Mouse (Mus musculus) embryonic facial prominence, embryonic 14.5 days (tissue): ENCODE measurements around the gene Cdc42ep4. TPM values are rescaled to one million over a fixed set of nuclear protein-coding genes. Genes with fewer than 3 reads are reported as not detected.

Experiments used
- ATAC-seq: fragments of 200-750 bp; cut with Nextera tagmentation; 2 replicates; pipeline ENCODE4 v1.8.0; 2017; ENCODE audit warnings: low read depth, moderate number of reproducible peaks, moderate TSS enrichment
- DNase-seq: peaks from one replicate; pipeline ENCODE4 v3.0.0-alpha.2; 2015; ENCODE audit warnings: low spot score
- H3K27ac ChIP-seq: fragments of 300-500 bp; sonication (generic); replicated peaks from 2 replicates; pipeline ENCODE4 v1.5.1; 2014; ENCODE audit warnings: low read depth, mild to moderate bottlenecking, low read length, moderate library complexity
- H3K27me3 ChIP-seq: fragments of 300-500 bp; sonication (generic); replicated peaks from 2 replicates; pipeline ENCODE4 v1.6.1; 2014; ENCODE audit warnings: low read length; ENCODE audit not compliant: control insufficient read depth, insufficient read depth
- H3K36me3 ChIP-seq: fragments of 300-500 bp; sonication (generic); 2 replicates; pipeline ENCODE4 v1.6.1; 2014; ENCODE audit warnings: low read length, mixed read lengths; ENCODE audit not compliant: control insufficient read depth, insufficient read depth
- H3K4me1 ChIP-seq: fragments of 300-500 bp; sonication (generic); 2 replicates; pipeline ENCODE4 v1.6.1; 2014; ENCODE audit warnings: antibody characterized with exemption, low read length; ENCODE audit not compliant: control insufficient read depth, insufficient read depth
- H3K4me2 ChIP-seq: fragments of 300-500 bp; sonication (generic); 2 replicates; pipeline ENCODE4 v1.6.1; 2014; ENCODE audit warnings: low read depth, mild to moderate bottlenecking, low read length, moderate library complexity, mixed read lengths
- H3K4me3 ChIP-seq: fragments of 300-500 bp; sonication (generic); 2 replicates; pipeline ENCODE4 v1.5.1; 2014; ENCODE audit warnings: low read depth, mild to moderate bottlenecking, low read length
- H3K9ac ChIP-seq: fragments of 300-500 bp; sonication (generic); 2 replicates; pipeline ENCODE4 v1.6.1; 2014; ENCODE audit warnings: low read depth, mild to moderate bottlenecking, low read length, moderate library complexity, mixed read lengths
- H3K9me3 ChIP-seq: fragments of 300-500 bp; sonication (generic); 2 replicates; pipeline ENCODE4 v1.6.1; 2016; ENCODE audit warnings: low read length; ENCODE audit not compliant: control insufficient read depth
- WGBS: fragments of 180-500 bp; shearing (Covaris S2); extraction: QIAGEN DNeasy Blood & Tissue Kit; methylation state at CpG from one replicate; pipeline ENCODE4 v1.1.7; 2014; 5-methylcytosine and 5-hydroxymethylcytosine counted together
- polyA plus RNA-seq: library from polyadenylated mRNA; unstranded; fragments of >200 nt; fragmentation: Nextera tagmentation; extraction: Ambion mirVana; gene quantifications from 2 replicates; pipeline ENCODE4 v1.2.1, GENCODE M21; 2014

The Cdc42ep4 gene
- polyA plus RNA-seq, 1 experiment from 2014 or later, result 39.3 TPM

- WGBS, result 37% methylated on average over 6 of the region's 6 CpGs
- Histone ChIP-seq H3K4me1 (peaks cover 41% of the 10 kb centered on the region), H3K4me2 (no peak overlapping the region), H3K27me3 (no peaks in the 10 kb centered on the region), H3K36me3 (peaks cover 47% of the 10 kb centered on the region), H3K27ac (peak overlapping the region; percentile 79), H3K9ac (peak overlapping the region; percentile 15; the same call in 1 of the 2 replicates), H3K9me3 (no peaks in the 10 kb centered on the region), H3K4me3 (no peak overlapping the region)
- ATAC-seq, result no peak
- DNase-seq, result no peak
Observed at GRCm38 (mm10) chr11:113727992-113728391, 23.7 kb downstream of the Cdc42ep4 start.

GRCm38 (mm10) chr11:113726994-113727888, 24.4 kb downstream of the Cdc42ep4 start:
- peak; percentile 5; the same call in 1 of the 2 replicates for ATAC-seq
- DNase-seq, result peak; percentile 84
- H3K27ac ChIP-seq, result peak overlapping the region; percentile 79
- peaks cover 47% of the 10 kb centered on the region for H3K36me3 ChIP-seq
- no peak overlapping the region for H3K9ac ChIP-seq
- 40% methylated on average over 14 of the region's 14 CpGs for WGBS
- H3K27me3 ChIP-seq, result no peaks in the 10 kb centered on the region
- peaks cover 40% of the 10 kb centered on the region for H3K4me1 ChIP-seq
- H3K9me3 ChIP-seq, result no peaks in the 10 kb centered on the region
- H3K4me3 ChIP-seq, result no peak overlapping the region
- no peak overlapping the region for H3K4me2 ChIP-seq

- WGBS, result 82% methylated on average over 3 of the region's 4 CpGs
- Histone ChIP-seq H3K9ac (no peak overlapping the region), H3K4me2 (no peak overlapping the region), H3K27me3 (no peaks in the 10 kb centered on the region), H3K36me3 (peaks cover 47% of the 10 kb centered on the region), H3K4me1 (peaks cover 33% of the 10 kb centered on the region), H3K9me3 (no peaks in the 10 kb centered on the region), H3K4me3 (no peak overlapping the region), H3K27ac (peak overlapping the region; percentile 46)
- DNase-seq, result peak; percentile 64
- ATAC-seq, result peak; percentile 26
Observed at GRCm38 (mm10) chr11:113725235-113726048, 26.2 kb downstream of the Cdc42ep4 start.

GRCm38 (mm10) chr11:113722405-113723090, 29.1 kb downstream of the Cdc42ep4 start:
- 63% methylated on average over 14 of the region's 14 CpGs for WGBS
- H3K9me3 ChIP-seq, result no peaks in the 10 kb centered on the region
- H3K9ac ChIP-seq, result no peak overlapping the region

GRCm38 (mm10) chr11:113717767-113718424, 33.8 kb downstream of the Cdc42ep4 start:
- WGBS, result 56% methylated on average over 16 of the region's 16 CpGs
- Histone ChIP-seq H3K27me3 (no peaks in the 10 kb centered on the region), H3K9me3 (no peaks in the 10 kb centered on the region), H3K4me3 (no peak overlapping the region), H3K4me1 (no peaks in the 10 kb centered on the region), H3K4me2 (no peak overlapping the region), H3K36me3 (no peaks in the 10 kb centered on the region), H3K27ac (no peak overlapping the region), H3K9ac (no peak overlapping the region)
- DNase-seq, result no peak
- ATAC-seq, result no peak

More at GRCm38 (mm10) chr11:113722405-113723090, 29.1 kb downstream of the Cdc42ep4 start:
- Histone ChIP-seq H3K4me2 (no peak overlapping the region), H3K27me3 (no peaks in the 10 kb centered on the region), H3K4me1 (peaks cover 10% of the 10 kb centered on the region), H3K4me3 (no peak overlapping the region), H3K36me3 (peaks cover 28% of the 10 kb centered on the region), H3K27ac (0 out of 2 replicates have a peak overlapping the region, but pooled peaks have one; percentile 22)
- DNase-seq (no peak), ATAC-seq (no peak)

GRCm38 (mm10) chr11:113716132-113716531, 35.5 kb downstream of the Cdc42ep4 start:
- Histone ChIP-seq H3K4me1 (no peaks in the 10 kb centered on the region), H3K9ac (no peak overlapping the region), H3K36me3 (no peaks in the 10 kb centered on the region), H3K4me2 (no peak overlapping the region), H3K4me3 (no peak overlapping the region), H3K27me3 (no peaks in the 10 kb centered on the region), H3K9me3 (no peaks in the 10 kb centered on the region), H3K27ac (no peak overlapping the region)
- DNase-seq (no peak), ATAC-seq (no peak)
- WGBS, result 92% methylated on average over 2 of the region's 2 CpGs

GRCm38 (mm10) chr11:113715078-113715674, 36.5 kb downstream of the Cdc42ep4 start:
- Histone ChIP-seq H3K4me2 (no peak overlapping the region), H3K36me3 (no peaks in the 10 kb centered on the region), H3K4me3 (no peak overlapping the region), H3K9me3 (no peaks in the 10 kb centered on the region), H3K27me3 (no peaks in the 10 kb centered on the region), H3K9ac (no peak overlapping the region), H3K4me1 (peaks cover 7% of the 10 kb centered on the region), H3K27ac (no peak overlapping the region)
- WGBS, result 64% methylated on average over 7 of the region's 7 CpGs
- ATAC-seq, result no peak
- no peak for DNase-seq
